Mouse (Mus musculus): Measurements from ENCODE around the gene Plscr2.

Gene Plscr2

GRCm38 (mm10) chr9:92337063-92337462 is 61.7 kb downstream of the Plscr2 start:
- ATAC-seq (ENCODE audit: insufficient number of reproducible peaks, low FRiP score, low TSS enrichment): no peak

- ATAC-seq (ENCODE audit: insufficient number of reproducible peaks, low FRiP score, low TSS enrichment): no peak
These were observed 62.3 kb downstream of the Plscr2 start for GRCm38 (mm10) chr9:92337661-92338060.

GRCm38 (mm10) chr9:92338954-92339353 is 63.6 kb downstream of the Plscr2 start:
- no peak for ATAC-seq (ENCODE audit: insufficient number of reproducible peaks, low FRiP score, low TSS enrichment)
